Comparison of ENCODE assay signal across 10 mouse cellular contexts in the genomic region with DNA sequence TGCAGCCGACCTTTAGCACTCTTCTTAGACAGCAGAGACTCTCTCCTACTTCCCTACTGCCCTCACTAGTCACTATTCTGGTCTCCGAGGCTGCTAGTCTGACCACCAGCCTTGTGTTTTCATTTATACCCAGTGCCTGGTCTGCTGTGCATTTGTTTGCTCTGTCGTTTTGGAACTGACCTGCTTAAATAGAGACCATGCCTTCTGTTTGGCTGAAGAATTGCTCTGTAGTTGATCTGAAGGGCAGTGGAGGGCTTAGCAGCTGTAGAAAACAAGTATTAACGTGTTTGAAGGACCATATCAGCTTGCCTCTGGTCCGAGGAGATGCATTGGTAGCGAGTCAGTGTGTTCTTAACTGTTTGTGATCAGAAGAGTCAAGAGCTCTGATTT. TPM values are rescaled to one million over a fixed set of nuclear protein-coding genes. Genes with fewer than 3 reads are reported as not detected.
DNase-seq lines count a peak whose midpoint lies in the region; ATAC-seq lines count a peak whose summit lies in the region.
"Had no signal": no experiment of that assay in that cellular context is flagged by ENCODE, and none has a peak within 500 bp of the region (broad histone marks: within the 10 kb centered on the region; RNA-seq: fewer than 3 reads in every experiment).

No protein-coding gene starts in this region.

- H3K27me3 ChIP-seq in heart, embryonic 11.5 days (ENCODE audit: control insufficient read depth, insufficient read depth, low read length), result no peaks in the 10 kb centered on the region
- H3K27me3 ChIP-seq in embryonic facial prominence, embryonic 11.5 days (ENCODE audit: control insufficient read depth, insufficient read depth, low read length), result no peaks in the 10 kb centered on the region
- no peaks in the 10 kb centered on the region for H3K27me3 ChIP-seq in hindbrain, embryonic 10.5 days (ENCODE audit: insufficient read depth, poor library complexity, severe bottlenecking)
- H3K27me3 ChIP-seq in midbrain, embryonic 10.5 days (ENCODE audit: low read depth, poor library complexity, severe bottlenecking), result no peaks in the 10 kb centered on the region
- H3K27me3 ChIP-seq: Patski had no signal

- H3K4me2 ChIP-seq in heart, embryonic 11.5 days, result 0 out of 2 replicates have a peak overlapping the region, but pooled peaks have one; percentile 6
- H3K4me2 ChIP-seq in embryonic facial prominence, embryonic 11.5 days (ENCODE audit: low read depth, low read length), result no peak overlapping the region

- 0 out of 2 replicates have a peak, but pooled peaks cover 4% of the 10 kb centered on the region for H3K36me3 ChIP-seq in heart, embryonic 11.5 days (ENCODE audit: control insufficient read depth, insufficient read depth, low read length)
- H3K36me3 ChIP-seq in embryonic facial prominence, embryonic 11.5 days (replicated peaks; ENCODE audit: control insufficient read depth, insufficient read depth, low read depth, low read length), result no peaks in the 10 kb centered on the region
- peaks cover 15% of the 10 kb centered on the region for H3K36me3 ChIP-seq in hindbrain, embryonic 10.5 days
- peaks cover 26% of the 10 kb centered on the region for H3K36me3 ChIP-seq in midbrain, embryonic 10.5 days

- H3K27ac ChIP-seq in heart, embryonic 11.5 days (ENCODE audit: low read depth, low read length), result peak overlapping the region; percentile 77
- peak overlapping the region; percentile 56; the same call in 1 of the 2 replicates for H3K27ac ChIP-seq in embryonic facial prominence, embryonic 11.5 days (replicated peaks; ENCODE audit: low read depth, low read length)
- H3K27ac ChIP-seq in hindbrain, embryonic 10.5 days, result peak overlapping the region; percentile 76
- peak overlapping the region; percentile 63 for H3K27ac ChIP-seq in midbrain, embryonic 10.5 days (replicated peaks)

- WGBS in heart, embryonic 11.5 days (ENCODE audit: insufficient replicate concordance), result 27% methylated on average over 6 of the region's 6 CpGs
- WGBS in embryonic facial prominence, embryonic 11.5 days, result 23% methylated on average over 6 of the region's 6 CpGs
- WGBS in hindbrain, embryonic 10.5 days, result 42% methylated on average over 6 of the region's 6 CpGs
- 43% methylated on average over 6 of the region's 6 CpGs for WGBS in midbrain, embryonic 10.5 days

- DNase-seq in heart, postnatal 4 days, result no peak
- no peak for DNase-seq in embryonic facial prominence, embryonic 11.5 days (ENCODE audit: low spot score)
- no peak for DNase-seq in hindbrain, embryonic 10.5 days (ENCODE audit: low spot score)
- DNase-seq in midbrain, embryonic 10.5 days (ENCODE audit: low spot score), result no peak
- DNase-seq in adrenal gland, adult 8-10 months, result no peak
- DNase-seq in frontal cortex, adult 2 months (ENCODE audit: extremely low spot score in 1 of 2, low spot score in 1 of 2), result no peak
- DNase-seq in frontal cortex, postnatal 36 days (ENCODE audit: low spot score in 2 of 2), result no peak
- DNase-seq: right cerebral cortex, postnatal 25 days had no signal

- H3K4me1 ChIP-seq in heart, embryonic 11.5 days (ENCODE audit: control insufficient read depth, insufficient read depth, low read length), result peaks cover 41% of the 10 kb centered on the region
- H3K4me1 ChIP-seq in embryonic facial prominence, embryonic 11.5 days (ENCODE audit: control insufficient read depth, insufficient read depth, low read length), result peaks cover 5% of the 10 kb centered on the region
- peaks cover 65% of the 10 kb centered on the region for H3K4me1 ChIP-seq in hindbrain, embryonic 10.5 days (replicated peaks)
- H3K4me1 ChIP-seq in midbrain, embryonic 10.5 days, result peaks cover 64% of the 10 kb centered on the region

- H3K4me3 ChIP-seq in heart, embryonic 11.5 days (ENCODE audit: low read depth, low read length), result no peak overlapping the region
- H3K4me3 ChIP-seq in embryonic facial prominence, embryonic 11.5 days (ENCODE audit: low read depth, low read length), result no peak overlapping the region
- H3K4me3 ChIP-seq in hindbrain, embryonic 10.5 days, result no peak overlapping the region
- H3K4me3 ChIP-seq in midbrain, embryonic 10.5 days, result no peak overlapping the region

- H3K9me3 ChIP-seq in heart, embryonic 11.5 days (replicated peaks; ENCODE audit: control insufficient read depth, low read length), result no peaks in the 10 kb centered on the region
- no peaks in the 10 kb centered on the region for H3K9me3 ChIP-seq in embryonic facial prominence, embryonic 11.5 days (replicated peaks; ENCODE audit: control insufficient read depth, low read length)
- H3K9me3 ChIP-seq in hindbrain, embryonic 10.5 days, result no peaks in the 10 kb centered on the region
- peaks cover 2% of the 10 kb centered on the region; the same call in 1 of the 2 replicates for H3K9me3 ChIP-seq in midbrain, embryonic 10.5 days (replicated peaks)

- ATAC-seq in heart, embryonic 11.5 days (replicated peaks; ENCODE audit: insufficient number of reproducible peaks, low FRiP score, low TSS enrichment), result no peak
- no peak for ATAC-seq in embryonic facial prominence, embryonic 11.5 days (replicated peaks; ENCODE audit: insufficient number of reproducible peaks, low FRiP score, low TSS enrichment, low read depth)
- ATAC-seq: Patski had no signal

- H3K9ac ChIP-seq in heart, embryonic 11.5 days (ENCODE audit: low read depth, low read length), result no peak overlapping the region
- H3K9ac ChIP-seq in embryonic facial prominence, embryonic 11.5 days (replicated peaks; ENCODE audit: low read length), result 0 out of 2 replicates have a peak overlapping the region, but pooled peaks have one; percentile 9

RNA-seq across cellular contexts. Expression of a gene that starts 16.1 kb away (rescaled TPM):
- 70.1 and 81.9 TPM in 2 replicates for polyA plus RNA-seq in heart, embryonic 11.5 days (2014; fragmentation: Nextera tagmentation; extraction: Ambion mirVana)
- total RNA-seq in heart, postnatal 4 days (2021), result 10 to 100 TPM; 81.5 to 87.0 TPM
- 94.8 and 99.8 TPM in 2 replicates for polyA plus RNA-seq in embryonic facial prominence, embryonic 11.5 days (2014; fragmentation: Nextera tagmentation; extraction: Ambion mirVana)
- 89.1 and 103 TPM in 2 replicates for polyA plus RNA-seq in hindbrain, embryonic 10.5 days (2016; fragmentation: Nextera tagmentation; extraction: Ambion mirVana)
- 91.3 and 105 TPM in 2 replicates for polyA plus RNA-seq in midbrain, embryonic 10.5 days (2016; fragmentation: Nextera tagmentation; extraction: Ambion mirVana)
- 100 to 1,000 TPM in 1 of 4 experiments, 10 to 100 TPM in 3; 73.8 to 102 (median 86.6) TPM for total RNA-seq in adrenal gland, adult 8-10 months (2022)
- polyA plus RNA-seq in frontal cortex, adult 2 months (2012; rRNA removed), result 104 and 112 TPM in 2 replicates

RNA-seq across cellular contexts. Expression of a gene that starts 16.4 kb away (rescaled TPM):
- 8.0 and 9.6 TPM in 2 replicates for polyA plus RNA-seq in heart, embryonic 11.5 days (2014; fragmentation: Nextera tagmentation; extraction: Ambion mirVana)
- 1 to 10 TPM; 3.5 to 4.9 TPM for total RNA-seq in heart, postnatal 4 days (2021)
- polyA plus RNA-seq in embryonic facial prominence, embryonic 11.5 days (2014; fragmentation: Nextera tagmentation; extraction: Ambion mirVana), result 10.6 and 16.5 TPM in 2 replicates
- polyA plus RNA-seq in hindbrain, embryonic 10.5 days (2016; fragmentation: Nextera tagmentation; extraction: Ambion mirVana), result 8.9 and 12.9 TPM in 2 replicates
- polyA plus RNA-seq in midbrain, embryonic 10.5 days (2016; fragmentation: Nextera tagmentation; extraction: Ambion mirVana), result 9.8 and 10.4 TPM in 2 replicates
- 10 to 100 TPM in 2 of 4 experiments, 1 to 10 TPM in 2; 4.8 to 14.5 (median 10.4) TPM for total RNA-seq in adrenal gland, adult 8-10 months (2022)
- polyA plus RNA-seq in frontal cortex, adult 2 months (2012; rRNA removed), result 7.2 and 8.9 TPM in 2 replicates
